Mouse (Mus musculus): ENCODE data around the gene Ift88. TPM values are rescaled to one million over a fixed set of nuclear protein-coding genes. Genes with fewer than 3 reads are reported as not detected.

Gene Ift88
- polyA plus RNA-seq, 1 experiment from 2014 or later: 6.8 TPM

GRCm38 (mm10) chr14:57493840-57494239 lies 70.0 kb downstream of the Ift88 start:
- Histone ChIP-seq H3K9me3 (ENCODE audit: control insufficient read depth, low read length) (no peaks in the 10 kb centered on the region), H3K27me3 (ENCODE audit: control insufficient read depth, insufficient read depth, low read length) (no peaks in the 10 kb centered on the region), H3K36me3 (ENCODE audit: control insufficient read depth, insufficient read depth, low read length) (no peaks in the 10 kb centered on the region), H3K4me3 (ENCODE audit: control insufficient read depth in 1 of 2, insufficient read depth in 1 of 2, low read depth in 1 of 2, low read length in 2 of 2) (no peak overlapping the region), H3K9ac (ENCODE audit: low read length) (no peak overlapping the region), H3K27ac (replicated peaks in 1 of 2; ENCODE audit: control insufficient read depth in 1 of 2, insufficient read depth in 1 of 2, low read depth in 2 of 2, low read length in 2 of 2) (no peak overlapping the region), H3K4me1 (ENCODE audit: control insufficient read depth in 2 of 2, insufficient read depth in 2 of 2, low read length in 2 of 2) (no peaks in the 10 kb centered on the region), H3K4me2 (ENCODE audit: low read length) (no peak overlapping the region)
- 94% methylated on average over 2 of the region's 2 CpGs for WGBS
- ATAC-seq (ENCODE audit: insufficient number of reproducible peaks, insufficient read depth, low FRiP score, low read depth): no peak

- Histone ChIP-seq H3K27me3 (ENCODE audit: control insufficient read depth, insufficient read depth, low read length) (no peaks in the 10 kb centered on the region), H3K4me3 (ENCODE audit: control insufficient read depth in 1 of 2, insufficient read depth in 1 of 2, low read depth in 1 of 2, low read length in 2 of 2) (no peak overlapping the region), H3K9me3 (ENCODE audit: control insufficient read depth, low read length) (no peaks in the 10 kb centered on the region), H3K27ac (replicated peaks in 1 of 2; ENCODE audit: control insufficient read depth in 1 of 2, insufficient read depth in 1 of 2, low read depth in 2 of 2, low read length in 2 of 2) (no peak overlapping the region), H3K9ac (ENCODE audit: low read length) (no peak overlapping the region), H3K4me1 (ENCODE audit: control insufficient read depth in 2 of 2, insufficient read depth in 2 of 2, low read length in 2 of 2) (no peaks in the 10 kb centered on the region), H3K4me2 (ENCODE audit: low read length) (no peak overlapping the region), H3K36me3 (ENCODE audit: control insufficient read depth, insufficient read depth, low read length) (no peaks in the 10 kb centered on the region)
- no peak for ATAC-seq (ENCODE audit: insufficient number of reproducible peaks, insufficient read depth, low FRiP score, low read depth)
- WGBS: 86% methylated on average over 6 of the region's 6 CpGs
These were observed 79.9 kb downstream of the Ift88 start for GRCm38 (mm10) chr14:57503729-57504128.

- H3K36me3 ChIP-seq (ENCODE audit: control insufficient read depth, insufficient read depth, low read length): no peaks in the 10 kb centered on the region
- H3K4me2 ChIP-seq (ENCODE audit: low read length): no peak overlapping the region
- H3K9ac ChIP-seq (ENCODE audit: low read length): no peak overlapping the region
- H3K9me3 ChIP-seq (ENCODE audit: control insufficient read depth, low read length): no peaks in the 10 kb centered on the region
- no peaks in the 10 kb centered on the region for H3K27me3 ChIP-seq (ENCODE audit: control insufficient read depth, insufficient read depth, low read length)
- no peak overlapping the region for H3K27ac ChIP-seq (replicated peaks in 1 of 2; ENCODE audit: control insufficient read depth in 1 of 2, insufficient read depth in 1 of 2, low read depth in 2 of 2, low read length in 2 of 2)
- no peak overlapping the region for H3K4me3 ChIP-seq (ENCODE audit: control insufficient read depth in 1 of 2, insufficient read depth in 1 of 2, low read depth in 1 of 2, low read length in 2 of 2)
- WGBS: 62% methylated on average over 6 of the region's 6 CpGs
- peak; percentile 54 for ATAC-seq (ENCODE audit: insufficient number of reproducible peaks, insufficient read depth, low FRiP score, low read depth)
- H3K4me1 ChIP-seq (ENCODE audit: control insufficient read depth in 2 of 2, insufficient read depth in 2 of 2, low read length in 2 of 2): no peaks in the 10 kb centered on the region
These were observed 85.7 kb downstream of the Ift88 start for GRCm38 (mm10) chr14:57509554-57509953.

GRCm38 (mm10) chr14:57515156-57515762 lies 91.4 kb downstream of the Ift88 start:
- Histone ChIP-seq H3K27ac (replicated peaks in 1 of 2; ENCODE audit: control insufficient read depth in 1 of 2, insufficient read depth in 1 of 2, low read depth in 2 of 2, low read length in 2 of 2) (no peak overlapping the region), H3K27me3 (ENCODE audit: control insufficient read depth, insufficient read depth, low read length) (no peaks in the 10 kb centered on the region), H3K36me3 (ENCODE audit: control insufficient read depth, insufficient read depth, low read length) (no peaks in the 10 kb centered on the region), H3K9ac (ENCODE audit: low read length) (no peak overlapping the region), H3K4me1 (ENCODE audit: control insufficient read depth in 2 of 2, insufficient read depth in 2 of 2, low read length in 2 of 2) (0 out of 4 replicates have a peak, but pooled peaks cover 0 to 3% of the 10 kb centered on the region in 2 experiments), H3K4me2 (ENCODE audit: low read length) (no peak overlapping the region), H3K4me3 (ENCODE audit: control insufficient read depth in 1 of 2, insufficient read depth in 1 of 2, low read depth in 1 of 2, low read length in 2 of 2) (no peak overlapping the region), H3K9me3 (ENCODE audit: control insufficient read depth, low read length) (no peaks in the 10 kb centered on the region)
- no peak for ATAC-seq (ENCODE audit: insufficient number of reproducible peaks, insufficient read depth, low FRiP score, low read depth)
- 51% methylated on average over 6 of the region's 6 CpGs for WGBS

GRCm38 (mm10) chr14:57517001-57517400 lies 93.1 kb downstream of the Ift88 start:
- Histone ChIP-seq H3K27me3 (ENCODE audit: control insufficient read depth, insufficient read depth, low read length) (no peaks in the 10 kb centered on the region), H3K9me3 (ENCODE audit: control insufficient read depth, low read length) (no peaks in the 10 kb centered on the region), H3K4me3 (ENCODE audit: control insufficient read depth in 1 of 2, insufficient read depth in 1 of 2, low read depth in 1 of 2, low read length in 2 of 2) (no peak overlapping the region), H3K27ac (replicated peaks in 1 of 2; ENCODE audit: control insufficient read depth in 1 of 2, insufficient read depth in 1 of 2, low read depth in 2 of 2, low read length in 2 of 2) (no peak overlapping the region), H3K36me3 (ENCODE audit: control insufficient read depth, insufficient read depth, low read length) (no peaks in the 10 kb centered on the region), H3K9ac (ENCODE audit: low read length) (no peak overlapping the region), H3K4me2 (ENCODE audit: low read length) (no peak overlapping the region), H3K4me1 (ENCODE audit: control insufficient read depth in 2 of 2, insufficient read depth in 2 of 2, low read length in 2 of 2) (0 out of 4 replicates have a peak, but pooled peaks cover 0 to 3% of the 10 kb centered on the region in 2 experiments)
- ATAC-seq (ENCODE audit: insufficient number of reproducible peaks, insufficient read depth, low FRiP score, low read depth): no peak
- WGBS: 83% methylated on average over 7 of the region's 7 CpGs

GRCm38 (mm10) chr14:57523762-57524161 lies 99.9 kb downstream of the Ift88 start:
- H3K36me3 ChIP-seq (ENCODE audit: control insufficient read depth, insufficient read depth, low read length): no peaks in the 10 kb centered on the region
- peaks cover 23% of the 10 kb centered on the region for H3K27me3 ChIP-seq (ENCODE audit: control insufficient read depth, insufficient read depth, low read length)
- ATAC-seq (ENCODE audit: insufficient number of reproducible peaks, insufficient read depth, low FRiP score, low read depth): no peak
- no peak overlapping the region for H3K4me3 ChIP-seq (ENCODE audit: control insufficient read depth in 1 of 2, insufficient read depth in 1 of 2, low read depth in 1 of 2, low read length in 2 of 2)
- H3K4me1 ChIP-seq (ENCODE audit: control insufficient read depth in 2 of 2, insufficient read depth in 2 of 2, low read length in 2 of 2): peaks cover 0 to 5% of the 10 kb centered on the region in 2 experiments; a peak in 1 of 4 replicates
- 91% methylated on average over 9 of the region's 9 CpGs for WGBS
- H3K9ac ChIP-seq (ENCODE audit: low read length): no peak overlapping the region
- H3K27ac ChIP-seq (replicated peaks in 1 of 2; ENCODE audit: control insufficient read depth in 1 of 2, insufficient read depth in 1 of 2, low read depth in 2 of 2, low read length in 2 of 2): no peak overlapping the region
- H3K9me3 ChIP-seq (ENCODE audit: control insufficient read depth, low read length): no peaks in the 10 kb centered on the region; the same call in 1 of the 2 replicates
- no peak overlapping the region for H3K4me2 ChIP-seq (ENCODE audit: low read length)

GRCm38 (mm10) chr14:57524671-57525387 lies 101.0 kb downstream of the Ift88 start, which contains the start of gene Il17d:
Il17d (plus strand) TSS chr14:57524777.
- ATAC-seq (ENCODE audit: insufficient number of reproducible peaks, insufficient read depth, low FRiP score, low read depth): peak; percentile 15; the same call in 1 of the 2 replicates
- no peaks in the 10 kb centered on the region for H3K36me3 ChIP-seq (ENCODE audit: control insufficient read depth, insufficient read depth, low read length)
- H3K4me3 ChIP-seq (ENCODE audit: control insufficient read depth in 1 of 2, insufficient read depth in 1 of 2, low read depth in 1 of 2, low read length in 2 of 2): peak within 1 kb of the TSS; percentile 78 to 88
- peak within 1 kb of the TSS; percentile 76 for H3K9ac ChIP-seq (ENCODE audit: low read length)
- H3K9me3 ChIP-seq (ENCODE audit: control insufficient read depth, low read length): no peaks in the 10 kb centered on the region; the same call in 1 of the 2 replicates
- peaks cover 25% of the 10 kb centered on the region for H3K27me3 ChIP-seq (ENCODE audit: control insufficient read depth, insufficient read depth, low read length)
- H3K27ac ChIP-seq (replicated peaks in 1 of 2; ENCODE audit: control insufficient read depth in 1 of 2, insufficient read depth in 1 of 2, low read depth in 2 of 2, low read length in 2 of 2): no peak within 1 kb of the TSS
- H3K4me2 ChIP-seq (ENCODE audit: low read length): peak within 1 kb of the TSS; percentile 80
- peaks cover 10% of the 10 kb centered on the region in 2 experiments for H3K4me1 ChIP-seq (ENCODE audit: control insufficient read depth in 2 of 2, insufficient read depth in 2 of 2, low read length in 2 of 2)
- WGBS: under 1% methylated on average over 48 of the region's 104 CpGs

Measured in heart, embryonic 14.5 days (tissue).